Mouse (Mus musculus) myocyte (in vitro differentiated cells): ENCODE data around the gene Usp16.

Experiments used
- E2F4 ChIP-seq: IDR thresholded peaks from one replicate; pipeline ENCODE4 v1.6.1; 2011; ENCODE audit warnings: mild to moderate bottlenecking, control low read depth, moderate library complexity; ENCODE audit not compliant: insufficient read depth
- MAX ChIP-seq: IDR thresholded peaks from one replicate; pipeline ENCODE4 v1.6.1; 2011; ENCODE audit warnings: low read depth, mild to moderate bottlenecking, control low read depth

- TF ChIP-seq MAX (no peak), E2F4 (no peak)
Observed at GRCm38 (mm10) chr16:87438697-87439096, 15.8 kb upstream of the Usp16 start.
